In genomic region chr3:115758455-115758912, GRCm38 (mm10) we compare ENCODE assay signal across 9 mouse cellular contexts. TPM values are rescaled to one million over a fixed set of nuclear protein-coding genes. Genes with fewer than 3 reads are reported as not detected.
DNase-seq lines count a peak whose midpoint lies in the region; ATAC-seq and TF ChIP-seq lines count a peak whose summit lies in the region.
"Had no signal": no experiment of that assay in that cellular context is flagged by ENCODE, and none has a peak within 500 bp of the region (broad histone marks: within the 10 kb centered on the region; RNA-seq: fewer than 3 reads in every experiment).

No protein-coding gene starts in this region.

- H3K4me1 ChIP-seq in intestine, embryonic 14.5 days (replicated peaks; ENCODE audit: control insufficient read depth, insufficient read depth, low read length): 0 out of 2 replicates have a peak, but pooled peaks cover 9% of the 10 kb centered on the region
- H3K4me1 ChIP-seq in midbrain, embryonic 13.5 days (replicated peaks): no peaks in the 10 kb centered on the region; the same call in 1 of the 2 replicates

- no peak overlapping the region for H3K9ac ChIP-seq in intestine, embryonic 14.5 days (ENCODE audit: low read length)
- H3K9ac ChIP-seq in midbrain, embryonic 13.5 days (replicated peaks): no peak overlapping the region

- H3K36me3 ChIP-seq in intestine, embryonic 14.5 days (ENCODE audit: control insufficient read depth, insufficient read depth, low read length): no peaks in the 10 kb centered on the region
- H3K36me3 ChIP-seq in midbrain, embryonic 13.5 days: no peaks in the 10 kb centered on the region

- no peak overlapping the region for H3K4me3 ChIP-seq in intestine, embryonic 14.5 days (ENCODE audit: low read depth, low read length)
- H3K4me3 ChIP-seq in left cerebral cortex, adult 2 months: no peak overlapping the region
- no peak overlapping the region for H3K4me3 ChIP-seq in midbrain, embryonic 13.5 days (replicated peaks)
- H3K4me3 ChIP-seq: erythroblast, embryonic 14.5 days had no signal

- no peak overlapping the region for H3K27ac ChIP-seq in intestine, embryonic 14.5 days (ENCODE audit: low read depth)
- no peak overlapping the region for H3K27ac ChIP-seq in left cerebral cortex, adult 2 months
- H3K27ac ChIP-seq in midbrain, embryonic 13.5 days: no peak overlapping the region

- intact Hi-C loops in left cerebral cortex, adult 2 months (cut with DNase I): no loop called here

- peak; percentile 18 to 25 for DNase-seq in spleen, adult 18-20 months
- no peak for DNase-seq in spleen, postnatal 14 days (ENCODE audit: low spot score in 2 of 2)
- DNase-seq in c-Kit-positive CD71-positive TER-119-positive erythroid progenitor cells, embryonic 14.5 days (ENCODE audit: low spot score): peak; percentile 11
- no peak for DNase-seq in intestine, embryonic 14.5 days (ENCODE audit: low spot score)
- DNase-seq in left cerebral cortex, adult 2 months (ENCODE audit: extremely low spot score in 1 of 2, low spot score in 2 of 2): no peak
- DNase-seq in right cerebral cortex, adult 2 months (ENCODE audit: low spot score in 2 of 2): no peak

- no peaks in the 10 kb centered on the region for H3K27me3 ChIP-seq in intestine, embryonic 14.5 days (replicated peaks; ENCODE audit: control insufficient read depth, insufficient read depth, low read length)
- no peaks in the 10 kb centered on the region for H3K27me3 ChIP-seq in midbrain, embryonic 13.5 days

- ATAC-seq in intestine, embryonic 14.5 days (replicated peaks; ENCODE audit: low FRiP score, low TSS enrichment, low read depth): peak; percentile 72
- peak; percentile 72 for ATAC-seq in megakaryocyte progenitor cell, adult 5-6 weeks (replicated peaks; ENCODE audit: poor library complexity)
- no peak for ATAC-seq in midbrain, embryonic 13.5 days

- peak overlapping the region; percentile 40 for H3K4me2 ChIP-seq in intestine, embryonic 14.5 days (ENCODE audit: low read length)
- H3K4me2 ChIP-seq in midbrain, embryonic 13.5 days (replicated peaks): no peak overlapping the region

- TF ChIP-seq CTCF in left cerebral cortex, adult 2 months (IDR thresholded peaks at IDR 0.05): no peak

- H3K9me3 ChIP-seq in intestine, embryonic 14.5 days (ENCODE audit: control insufficient read depth, low read length): no peaks in the 10 kb centered on the region
- 0 out of 2 replicates have a peak, but pooled peaks cover 2% of the 10 kb centered on the region for H3K9me3 ChIP-seq in midbrain, embryonic 13.5 days

- 7% methylated on average over 9 of the region's 9 CpGs for WGBS in intestine, embryonic 14.5 days
- WGBS in midbrain, embryonic 13.5 days: 24% methylated on average over 9 of the region's 9 CpGs

RNA-seq across cellular contexts. Expression of gene S1pr1, which starts 43.6 kb away (rescaled TPM):
- polyA plus RNA-seq in intestine, embryonic 14.5 days (2014; fragmentation: Nextera tagmentation; extraction: Ambion mirVana): 11.3 and 11.9 TPM in 2 replicates
- total RNA-seq in megakaryocyte progenitor cell, adult 5-6 weeks (2015): 0.98 and 2.7 TPM in 2 replicates
- 0.17 and 1.3 TPM in 2 replicates for total RNA-seq in megakaryocyte progenitor cell, adult 5-6 weeks (2017)
- 100 to 1,000 TPM in 1 of 2 experiments, 10 to 100 TPM in 1; 90.6 to 118 TPM for total RNA-seq in left cerebral cortex, adult 2 months (2021)
- polyA plus RNA-seq in midbrain, embryonic 13.5 days (2015; fragmentation: Nextera tagmentation; extraction: Ambion mirVana): 25.0 and 30.5 TPM in 2 replicates
- polyA plus RNA-seq: erythroblast, embryonic 14.5 days had no signal

Comparison
In these comparisons a context has a peak if more than half of its experiments do, and no peak if none do; other contexts are left out.
1. DNase-seq: peak in spleen, adult 18-20 months (2 of 2) and c-Kit-positive CD71-positive TER-119-positive erythroid progenitor cells, embryonic 14.5 days (single experiment); none in spleen, postnatal 14 days (0 of 2), intestine, embryonic 14.5 days (single experiment), left cerebral cortex, adult 2 months (0 of 2) and right cerebral cortex, adult 2 months (0 of 2).
2. RNA of gene S1pr1, which starts 43.6 kb away (total RNA-seq): 90.6 to 118 TPM in left cerebral cortex, adult 2 months; 0.17 to 2.7 TPM in megakaryocyte progenitor cell, adult 5-6 weeks; every median in the first group is over 10 times any median in the second.